Mouse (Mus musculus) cortical plate, adult 2 months (tissue): ENCODE measurements around the gene Ankib1.

ENCODE experiments used
- CTCF ChIP-seq: fragments of 200-500 bp; IDR thresholded peaks from 2 replicates; pipeline ENCODE4 v1.5.1; 2011; ENCODE audit warnings: mild to moderate bottlenecking, control low read depth, low read length; ENCODE audit not compliant: insufficient read depth; ENCODE audit errors: extremely low read depth
- POLR2A ChIP-seq: fragments of 200-500 bp; IDR thresholded peaks from 2 replicates; pipeline ENCODE4 v1.6.1; 2011; ENCODE audit warnings: mild to moderate bottlenecking, low read length, control low read depth; ENCODE audit not compliant: insufficient read depth; ENCODE audit errors: extremely low read depth

DNA sequence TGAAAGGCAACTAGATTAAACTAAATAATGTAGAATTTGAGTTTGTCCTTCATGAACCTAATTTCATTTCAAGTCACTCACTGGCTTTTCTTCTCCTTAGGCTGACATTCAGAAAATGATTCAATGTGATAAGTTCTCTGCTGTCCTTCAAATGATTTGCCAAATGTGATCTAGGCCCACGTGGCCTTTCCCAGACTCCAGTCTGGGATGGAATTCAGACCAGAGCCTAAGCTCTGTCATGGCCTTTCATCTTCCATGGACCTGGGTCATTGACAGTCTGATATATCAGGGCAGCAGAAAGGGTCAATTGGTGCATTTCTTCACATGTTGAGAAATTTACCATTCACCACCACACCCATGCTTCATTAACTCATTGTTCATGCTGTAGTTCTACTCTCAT, 77.2 kb downstream of the Ankib1 start:
- TF ChIP-seq CTCF (no peak), POLR2A (no peak)
